Mouse (Mus musculus) olfactory bulb, adult 2 months (tissue): ENCODE data around the gene Rbks. TPM values are rescaled to one million over a fixed set of nuclear protein-coding genes. Genes with fewer than 3 reads are reported as not detected.
A peak's percentile ranks its signal among the peaks of the same experiment; 100 is the strongest.

Experiments
- H3K27ac ChIP-seq: fragments of 200-500 bp; 2 replicates; pipeline ENCODE4 v1.5.1; 2012; ENCODE audit warnings: low read depth, low read length; ENCODE audit not compliant: insufficient read depth
- H3K4me1 ChIP-seq: fragments of 200-500 bp; 2 replicates; pipeline ENCODE4 v1.6.1; 2012; ENCODE audit warnings: low read length; ENCODE audit not compliant: control insufficient read depth, insufficient read depth
- H3K4me3 ChIP-seq: fragments of 200-500 bp; 2 replicates; pipeline ENCODE4 v1.5.1; 2012; ENCODE audit warnings: mild to moderate bottlenecking, low read depth, low read length, moderate library complexity; ENCODE audit not compliant: insufficient read depth
- CTCF ChIP-seq: fragments of 200-500 bp; IDR thresholded peaks from 2 replicates; pipeline ENCODE4 v1.5.1; 2012; ENCODE audit warnings: low read depth, mild to moderate bottlenecking, low read length, moderate library complexity; ENCODE audit not compliant: insufficient read depth
- POLR2A ChIP-seq: fragments of 200-500 bp; IDR thresholded peaks from 2 replicates; pipeline ENCODE4 v1.6.1; 2012; ENCODE audit warnings: mild to moderate bottlenecking, low read depth, low read length, moderate library complexity; ENCODE audit not compliant: insufficient read depth
- WGBS: fragments of 180-500 bp; shearing (Covaris S2); methylation state at CpG from one replicate; pipeline ENCODE4 v1.1.7; 2018; 5-methylcytosine and 5-hydroxymethylcytosine counted together
- polyA plus RNA-seq: library from polyadenylated mRNA; stranded (reverse); fragments of >200 nt; gene quantifications from 2 replicates; pipeline ENCODE4 v1.2.4, GENCODE M21; 2012; ENCODE audit warnings: low replicate concordance; ENCODE audit not compliant: missing spikeins, insufficient read depth, insufficient read length

The Rbks gene
- polyA plus RNA-seq, 1 experiment: not detected

- Histone ChIP-seq H3K4me3 (peak overlapping the region; percentile 100), H3K4me1 (0 out of 2 replicates have a peak, but pooled peaks cover 2% of the 10 kb centered on the region), H3K27ac (peak overlapping the region; percentile 83)
- WGBS: under 1% methylated on average over 37 of the region's 37 CpGs
- TF ChIP-seq POLR2A (peak; percentile 35; the same call in 1 of the 2 replicates), CTCF (peak; percentile 69)
Measured at GRCm38 (mm10) chr5:31613852-31614286, 83.6 kb downstream of the Rbks start.

GRCm38 (mm10) chr5:31611186-31611585 is 86.2 kb downstream of the Rbks start:
- no peak overlapping the region for H3K4me3 ChIP-seq
- H3K27ac ChIP-seq: no peak overlapping the region
- H3K4me1 ChIP-seq: no peaks in the 10 kb centered on the region
- 97% methylated on average over 1 of the region's 1 CpGs for WGBS
- TF ChIP-seq POLR2A (no peak), CTCF (no peak)

GRCm38 (mm10) chr5:31610376-31611086 is 86.9 kb downstream of the Rbks start:
- no peak overlapping the region for H3K27ac ChIP-seq
- no peak overlapping the region for H3K4me3 ChIP-seq
- TF ChIP-seq CTCF (no peak), POLR2A (no peak)
- 75% methylated on average over 13 of the region's 13 CpGs for whole genome bisulfite sequencing
- H3K4me1 ChIP-seq: no peaks in the 10 kb centered on the region

- 57% methylated on average over 3 of the region's 3 CpGs for WGBS
- Histone ChIP-seq H3K4me3 (no peak overlapping the region), H3K4me1 (peaks cover 5% of the 10 kb centered on the region), H3K27ac (no peak overlapping the region)
- no peak for TF ChIP-seq CTCF
- TF ChIP-seq POLR2A: no peak
Measured at GRCm38 (mm10) chr5:31606151-31606550, 91.3 kb downstream of the Rbks start.

- WGBS: 84% methylated on average over 6 of the region's 6 CpGs
- Histone ChIP-seq H3K27ac (no peak overlapping the region), H3K4me1 (peaks cover 5% of the 10 kb centered on the region), H3K4me3 (no peak overlapping the region)
- TF ChIP-seq POLR2A (no peak), CTCF (no peak)
Measured at GRCm38 (mm10) chr5:31603766-31604165, 93.7 kb downstream of the Rbks start.

GRCm38 (mm10) chr5:31602377-31602776 is 95.0 kb downstream of the Rbks start:
- peak overlapping the region; percentile 16; the same call in 1 of the 2 replicates for H3K27ac ChIP-seq
- 88% methylated on average over 1 of the region's 1 CpGs for WGBS
- H3K4me3 ChIP-seq: no peak overlapping the region
- no peak for TF ChIP-seq POLR2A
- no peak for TF ChIP-seq CTCF
- H3K4me1 ChIP-seq: peaks cover 5% of the 10 kb centered on the region

GRCm38 (mm10) chr5:31601162-31601722 is 96.2 kb downstream of the Rbks start:
- peaks cover 13% of the 10 kb centered on the region for H3K4me1 ChIP-seq
- 91% methylated on average over 7 of the region's 7 CpGs for WGBS
- no peak for TF ChIP-seq POLR2A
- no peak for TF ChIP-seq CTCF

GRCm38 (mm10) chr5:31599161-31599560 is 98.3 kb downstream of the Rbks start:
- 83% methylated on average over 2 of the region's 2 CpGs for WGBS
- TF ChIP-seq POLR2A (no peak), CTCF (no peak)
- H3K27ac ChIP-seq: no peak overlapping the region
- H3K4me3 ChIP-seq: no peak overlapping the region
- H3K4me1 ChIP-seq: peaks cover 17% of the 10 kb centered on the region

More at GRCm38 (mm10) chr5:31601162-31601722, 96.2 kb downstream of the Rbks start:
- Histone ChIP-seq H3K4me3 (no peak overlapping the region), H3K27ac (no peak overlapping the region)

GRCm38 (mm10) chr5:31598579-31598978 is 98.8 kb downstream of the Rbks start:
- Histone ChIP-seq H3K4me3 (no peak overlapping the region), H3K27ac (no peak overlapping the region), H3K4me1 (peaks cover 17% of the 10 kb centered on the region)
- WGBS: 72% methylated on average over 4 of the region's 4 CpGs
- TF ChIP-seq CTCF: no peak; the same call in 1 of the 2 replicates
- TF ChIP-seq POLR2A: no peak

- Histone ChIP-seq H3K27ac (peak overlapping the region; percentile 61; the same call in 1 of the 2 replicates), H3K4me3 (no peak overlapping the region), H3K4me1 (peaks cover 17% of the 10 kb centered on the region)
- TF ChIP-seq POLR2A: no peak
- no peak for TF ChIP-seq CTCF
- 84% methylated on average over 7 of the region's 7 CpGs for WGBS
Measured at GRCm38 (mm10) chr5:31598121-31598520, 99.3 kb downstream of the Rbks start.
